Mouse (Mus musculus) heart, embryonic 12.5 days (tissue): ENCODE results near the gene Taldo1. TPM values are rescaled to one million over a fixed set of nuclear protein-coding genes. Genes with fewer than 3 reads are reported as not detected.
A peak's percentile ranks its signal among the peaks of the same experiment; 100 is the strongest.

Experiments used
- ATAC-seq: fragments of 200-750 bp; cut with Nextera tagmentation; 2 replicates; pipeline ENCODE4 v1.8.0; 2017; ENCODE audit warnings: moderate TSS enrichment, moderate library complexity; ENCODE audit not compliant: insufficient number of reproducible peaks, low FRiP score
- H3K27ac ChIP-seq: fragments of 300-500 bp; sonication (generic); 2 replicates; pipeline ENCODE4 v1.5.1; 2016; ENCODE audit warnings: mild to moderate bottlenecking, moderate library complexity; ENCODE audit not compliant: poor library complexity, severe bottlenecking
- H3K27me3 ChIP-seq: fragments of 300-500 bp; sonication (generic); replicated peaks from 2 replicates; pipeline ENCODE4 v1.6.1; 2016; ENCODE audit warnings: mild to moderate bottlenecking, moderate library complexity
- H3K36me3 ChIP-seq: fragments of 300-500 bp; sonication (generic); 2 replicates; pipeline ENCODE4 v1.6.1; 2016; ENCODE audit warnings: mild to moderate bottlenecking, moderate library complexity
- H3K4me1 ChIP-seq: fragments of 300-500 bp; sonication (generic); replicated peaks from 2 replicates; pipeline ENCODE4 v1.6.1; 2016; ENCODE audit warnings: mild to moderate bottlenecking
- H3K4me2 ChIP-seq: fragments of 300-500 bp; sonication (generic); 2 replicates; pipeline ENCODE4 v1.6.1; 2016; ENCODE audit warnings: mild to moderate bottlenecking, moderate library complexity
- H3K4me3 ChIP-seq: fragments of 300-500 bp; sonication (generic); 2 replicates; pipeline ENCODE4 v1.5.1; 2016; ENCODE audit warnings: mild to moderate bottlenecking
- H3K9ac ChIP-seq: fragments of 300-500 bp; sonication (generic); 2 replicates; pipeline ENCODE4 v1.6.1; 2016; ENCODE audit warnings: mild to moderate bottlenecking, moderate library complexity
- H3K9me3 ChIP-seq: fragments of 300-500 bp; sonication (generic); replicated peaks from 2 replicates; pipeline ENCODE4 v1.6.1; 2016; ENCODE audit warnings: mild to moderate bottlenecking, moderate library complexity
- WGBS: fragments of 180-500 bp; shearing (Covaris S2); methylation state at CpG from one replicate; pipeline ENCODE4 v1.1.7; 2016; 5-methylcytosine and 5-hydroxymethylcytosine counted together
- polyA plus RNA-seq: library from polyadenylated mRNA; unstranded; fragments of >200 nt; fragmentation: Nextera tagmentation; extraction: Ambion mirVana; gene quantifications from 2 replicates; pipeline ENCODE4 v1.2.1, GENCODE M21; 2016

Taldo1 gene
- polyA plus RNA-seq, 1 experiment from 2014 or later = 276 TPM

- no peak for ATAC-seq
- no peak overlapping the region; the same call in 1 of the 2 replicates for H3K27ac ChIP-seq
- peak overlapping the region; percentile 36 for H3K4me3 ChIP-seq
- peak overlapping the region; percentile 64 for H3K4me2 ChIP-seq
- no peak overlapping the region for H3K9ac ChIP-seq
- no peaks in the 10 kb centered on the region for H3K9me3 ChIP-seq
- peaks cover 30% of the 10 kb centered on the region for H3K4me1 ChIP-seq
- peaks cover 34% of the 10 kb centered on the region for H3K36me3 ChIP-seq
- no peaks in the 10 kb centered on the region; the same call in none of the 2 replicates for H3K27me3 ChIP-seq
- WGBS = 51% methylated on average over 5 of the region's 5 CpGs
Measured at GRCm38 (mm10) chr7:141428701-141429100, 36.7 kb downstream of the Taldo1 start.

GRCm38 (mm10) chr7:141429310-141429709, 37.3 kb downstream of the Taldo1 start, which contains the start of gene Cend1:
Cend1 (minus strand) TSS chr7:141429491.
- Histone ChIP-seq H3K27me3 (no peaks in the 10 kb centered on the region; the same call in none of the 2 replicates), H3K9me3 (no peaks in the 10 kb centered on the region), H3K4me2 (peak within 1 kb of the TSS; percentile 64), H3K36me3 (peaks cover 38% of the 10 kb centered on the region), H3K9ac (peak within 1 kb of the TSS; percentile 46), H3K4me1 (peaks cover 36% of the 10 kb centered on the region), H3K4me3 (peak within 1 kb of the TSS; percentile 36), H3K27ac (peak within 1 kb of the TSS; percentile 69)
- ATAC-seq = peak; percentile 52
- WGBS = 3% methylated on average over 19 of the region's 19 CpGs

GRCm38 (mm10) chr7:141429840-141430584, 38.0 kb downstream of the Taldo1 start:
- Histone ChIP-seq H3K27ac (peak overlapping the region; percentile 69), H3K4me3 (no peak overlapping the region), H3K9me3 (no peaks in the 10 kb centered on the region), H3K4me1 (peaks cover 43% of the 10 kb centered on the region), H3K4me2 (peak overlapping the region; percentile 64), H3K36me3 (peaks cover 38% of the 10 kb centered on the region), H3K9ac (peak overlapping the region; percentile 45), H3K27me3 (no peaks in the 10 kb centered on the region; the same call in 1 of the 2 replicates)
- ATAC-seq = 0 out of 2 replicates have a peak, but pooled peaks have one; percentile 31
- 45% methylated on average over 9 of the region's 9 CpGs for WGBS

- Histone ChIP-seq H3K36me3 (peaks cover 38% of the 10 kb centered on the region), H3K9me3 (no peaks in the 10 kb centered on the region), H3K4me1 (peaks cover 50% of the 10 kb centered on the region), H3K4me3 (no peak overlapping the region), H3K9ac (peak overlapping the region; percentile 45; the same call in 1 of the 2 replicates), H3K27ac (peak overlapping the region; percentile 69; the same call in 1 of the 2 replicates), H3K27me3 (no peaks in the 10 kb centered on the region), H3K4me2 (peak overlapping the region; percentile 64; the same call in 1 of the 2 replicates)
- WGBS = 93% methylated on average over 9 of the region's 9 CpGs
- ATAC-seq = no peak
Measured at GRCm38 (mm10) chr7:141430585-141431240, 38.7 kb downstream of the Taldo1 start.

GRCm38 (mm10) chr7:141431434-141432185, 39.6 kb downstream of the Taldo1 start:
- no peak overlapping the region for H3K4me2 ChIP-seq
- H3K27ac ChIP-seq = no peak overlapping the region
- WGBS = 91% methylated on average over 19 of the region's 19 CpGs
- H3K9ac ChIP-seq = no peak overlapping the region
- H3K9me3 ChIP-seq = no peaks in the 10 kb centered on the region
- no peak for ATAC-seq
- peaks cover 59% of the 10 kb centered on the region for H3K4me1 ChIP-seq
- H3K4me3 ChIP-seq = no peak overlapping the region
- no peaks in the 10 kb centered on the region for H3K27me3 ChIP-seq
- peaks cover 38% of the 10 kb centered on the region for H3K36me3 ChIP-seq

GRCm38 (mm10) chr7:141432186-141432611, 40.2 kb downstream of the Taldo1 start:
- H3K9me3 ChIP-seq = no peaks in the 10 kb centered on the region
- peaks cover 38% of the 10 kb centered on the region for H3K36me3 ChIP-seq
- H3K27ac ChIP-seq = no peak overlapping the region
- H3K27me3 ChIP-seq = no peaks in the 10 kb centered on the region
- WGBS = 84% methylated on average over 8 of the region's 8 CpGs
- no peak for ATAC-seq
- H3K4me2 ChIP-seq = no peak overlapping the region
- no peak overlapping the region for H3K9ac ChIP-seq
- H3K4me1 ChIP-seq = peaks cover 65% of the 10 kb centered on the region
- H3K4me3 ChIP-seq = no peak overlapping the region

GRCm38 (mm10) chr7:141432741-141433516, 40.9 kb downstream of the Taldo1 start:
- peaks cover 38% of the 10 kb centered on the region for H3K36me3 ChIP-seq
- WGBS = 89% methylated on average over 6 of the region's 6 CpGs
- no peaks in the 10 kb centered on the region for H3K27me3 ChIP-seq
- no peak overlapping the region for H3K9ac ChIP-seq
- H3K9me3 ChIP-seq = no peaks in the 10 kb centered on the region
- no peak overlapping the region for H3K27ac ChIP-seq
- ATAC-seq = no peak
- H3K4me2 ChIP-seq = no peak overlapping the region
- peaks cover 65% of the 10 kb centered on the region for H3K4me1 ChIP-seq
- no peak overlapping the region for H3K4me3 ChIP-seq

- Histone ChIP-seq H3K9me3 (no peaks in the 10 kb centered on the region), H3K27me3 (no peaks in the 10 kb centered on the region), H3K27ac (no peak overlapping the region), H3K4me3 (peak overlapping the region; percentile 50), H3K4me2 (peak overlapping the region; percentile 95), H3K9ac (peak overlapping the region; percentile 75), H3K36me3 (peaks cover 46% of the 10 kb centered on the region), H3K4me1 (peaks cover 57% of the 10 kb centered on the region)
- no peak for ATAC-seq
- WGBS = 76% methylated on average over 15 of the region's 15 CpGs
Measured at GRCm38 (mm10) chr7:141433517-141434400, 41.8 kb downstream of the Taldo1 start.

- Histone ChIP-seq H3K27me3 (no peaks in the 10 kb centered on the region), H3K27ac (peak overlapping the region; percentile 35; the same call in 1 of the 2 replicates), H3K9me3 (no peaks in the 10 kb centered on the region), H3K4me2 (peak overlapping the region; percentile 95), H3K4me1 (peaks cover 50% of the 10 kb centered on the region), H3K9ac (peak overlapping the region; percentile 75), H3K36me3 (peaks cover 53% of the 10 kb centered on the region), H3K4me3 (peak overlapping the region; percentile 50)
- ATAC-seq = no peak
- WGBS = 17% methylated on average over 8 of the region's 8 CpGs
Measured at GRCm38 (mm10) chr7:141434464-141434863, 42.5 kb downstream of the Taldo1 start.
